Mouse (Mus musculus) heart, adult 2 months (tissue): ENCODE measurements around the gene Rnf144a. TPM values are rescaled to one million over a fixed set of nuclear protein-coding genes. Genes with fewer than 3 reads are reported as not detected.

Experiments
- DNase-seq, 2 experiments: peaks; one replicate each; pipeline ENCODE4 v3.0.0; 2021
- H3K27ac ChIP-seq: fragments of 200-600 bp; 2 replicates; pipeline ENCODE4 v1.8.1; 2022
- H3K27me3 ChIP-seq: fragments of 200-500 bp; 2 replicates; pipeline ENCODE4 v1.6.1; 2012; ENCODE audit warnings: mild to moderate bottlenecking, low read length, inconsistent platforms, mixed read lengths; ENCODE audit not compliant: control insufficient read depth, insufficient read depth
- H3K36me3 ChIP-seq: fragments of 200-500 bp; 2 replicates; pipeline ENCODE4 v1.6.1; 2012; ENCODE audit warnings: low read length, inconsistent platforms; ENCODE audit not compliant: control insufficient read depth, insufficient read depth
- H3K4me1 ChIP-seq: fragments of 200-500 bp; 2 replicates; pipeline ENCODE4 v1.6.1; 2011; ENCODE audit warnings: low read length; ENCODE audit not compliant: control insufficient read depth, insufficient read depth
- H3K4me3 ChIP-seq: fragments of 200-600 bp; 2 replicates; pipeline ENCODE4 v1.8.1; 2022
- H3K79me2 ChIP-seq: fragments of 200-500 bp; replicated peaks from 2 replicates; pipeline ENCODE4 v1.6.1; 2012; ENCODE audit warnings: mild to moderate bottlenecking, inconsistent platforms, low read length, moderate library complexity, mixed read lengths; ENCODE audit not compliant: control insufficient read depth, insufficient read depth
- H3K9ac ChIP-seq: fragments of 200-500 bp; 2 replicates; pipeline ENCODE4 v1.6.1; 2012; ENCODE audit warnings: low read depth, mild to moderate bottlenecking, control low read depth, inconsistent platforms, low read length, mixed read lengths
- CTCF ChIP-seq: fragments of 200-600 bp; IDR thresholded peaks from 2 replicates; pipeline ENCODE4 v1.8.1; 2022; ENCODE audit warnings: antibody characterized with exemption, mild to moderate bottlenecking, moderate library complexity
- EP300 ChIP-seq: fragments of 200-500 bp; IDR thresholded peaks from 2 replicates; pipeline ENCODE4 v1.6.1; 2011; ENCODE audit warnings: low read depth, low read length, control low read depth; ENCODE audit not compliant: insufficient read depth
- POLR2A ChIP-seq: fragments of 200-500 bp; IDR thresholded peaks from 2 replicates; pipeline ENCODE4 v1.6.1; 2011; ENCODE audit warnings: mild to moderate bottlenecking, low read depth, low read length, control low read depth; ENCODE audit not compliant: insufficient read depth
- WGBS: fragments of 180-500 bp; shearing (Covaris S2); methylation state at CpG from one replicate; pipeline ENCODE4 v1.1.7; 2018; 5-methylcytosine and 5-hydroxymethylcytosine counted together
- intact Hi-C: fragments of 180-260 bp; cut with DNase I; formaldehyde crosslinking; loops from one replicate; pipeline ENCODE4 v1.15.1; 2025
- polyA plus RNA-seq: library from polyadenylated mRNA; depleted of rRNA; stranded (reverse); fragments of >200 nt; gene quantifications from 2 replicates; pipeline ENCODE4 v1.2.3, GENCODE M21; 2012
- total RNA-seq, 2 experiments: library from RNA; stranded (reverse); gene quantifications; 2 replicates each; pipeline ENCODE4 v1.2.3; 2021

Gene Rnf144a
- total and polyA plus RNA-seq, 3 experiments = 11.5 to 13.4 (median 12.7) TPM

GRCm38 (mm10) chr12:26386947-26387346 lies 28.1 kb downstream of the Rnf144a start:
- Histone ChIP-seq H3K4me1 (peaks cover 10% of the 10 kb centered on the region), H3K36me3 (no peaks in the 10 kb centered on the region; the same call in 1 of the 2 replicates), H3K27ac (no peak overlapping the region; the same call in 1 of the 2 replicates), H3K9ac (no peak overlapping the region), H3K79me2 (no peaks in the 10 kb centered on the region), H3K4me3 (no peak overlapping the region), H3K27me3 (no peaks in the 10 kb centered on the region)
- no peak for TF ChIP-seq EP300
- no peak for TF ChIP-seq CTCF
- no peak for DNase-seq
- 73% methylated on average over 9 of the region's 9 CpGs for WGBS
- intact Hi-C loops = no loop called here

DNA sequence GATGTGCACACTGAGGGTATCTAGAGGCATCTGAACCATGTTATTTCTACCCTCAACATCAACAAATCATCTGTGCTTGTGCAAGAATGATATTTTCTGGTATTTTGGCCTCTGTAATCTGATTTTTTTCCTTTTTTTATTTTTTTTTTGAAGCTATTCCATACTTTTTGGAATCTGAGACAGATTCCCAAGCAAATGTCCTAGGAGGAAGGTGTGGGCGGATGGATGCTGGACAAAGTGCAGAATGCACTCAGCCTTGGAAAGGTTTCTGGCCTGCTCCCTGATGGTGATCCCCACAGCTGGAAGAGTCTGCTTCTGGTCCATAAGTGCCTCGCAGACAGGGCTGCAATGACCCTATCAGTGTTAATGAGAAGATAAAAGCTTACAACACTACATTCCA lies 28.9 kb downstream of the Rnf144a start:
- intact Hi-C loops = no loop called here
- Histone ChIP-seq H3K79me2 (no peaks in the 10 kb centered on the region), H3K27ac (no peak overlapping the region; the same call in 1 of the 2 replicates), H3K36me3 (no peaks in the 10 kb centered on the region; the same call in 1 of the 2 replicates), H3K4me3 (no peak overlapping the region), H3K4me1 (peaks cover 10% of the 10 kb centered on the region), H3K27me3 (no peaks in the 10 kb centered on the region), H3K9ac (no peak overlapping the region)
- no peak for TF ChIP-seq EP300
- no peak for TF ChIP-seq POLR2A
- TF ChIP-seq CTCF = no peak
- DNase-seq = peak in 1 of 2 experiments; percentile 36
- WGBS = 62% methylated on average over 2 of the region's 2 CpGs

DNA sequence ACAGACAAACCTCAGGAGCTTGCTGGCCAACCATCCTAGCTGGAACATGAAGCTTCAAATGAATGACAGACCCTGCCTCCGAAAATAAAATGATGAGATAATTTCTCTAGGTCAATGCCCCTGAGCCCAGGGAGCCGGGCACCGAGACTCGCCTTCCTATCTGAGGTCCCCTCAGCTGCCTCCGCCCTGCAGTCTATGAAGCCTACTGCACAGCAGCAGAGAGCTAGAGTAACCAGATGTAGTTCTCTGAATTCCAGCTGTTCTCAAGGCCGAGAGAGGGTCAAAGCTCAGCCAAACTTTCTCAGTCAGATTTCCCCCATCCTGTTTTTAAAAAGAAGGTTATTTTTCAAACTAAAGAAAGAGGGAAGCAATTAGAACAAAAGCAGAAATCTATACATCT lies 29.3 kb downstream of the Rnf144a start:
- DNase-seq = no peak
- Histone ChIP-seq H3K4me1 (peaks cover 10% of the 10 kb centered on the region), H3K27me3 (no peaks in the 10 kb centered on the region), H3K79me2 (no peaks in the 10 kb centered on the region), H3K9ac (no peak overlapping the region), H3K27ac (no peak overlapping the region; the same call in 1 of the 2 replicates), H3K36me3 (no peaks in the 10 kb centered on the region; the same call in 1 of the 2 replicates), H3K4me3 (no peak overlapping the region)
- WGBS = 73% methylated on average over 6 of the region's 6 CpGs
- intact Hi-C loops = no loop called here
- TF ChIP-seq CTCF (no peak), POLR2A (no peak), EP300 (no peak)

GRCm38 (mm10) chr12:26381730-26382129 lies 33.3 kb downstream of the Rnf144a start:
- intact Hi-C loops = no loop called here
- 89% methylated on average over 8 of the region's 8 CpGs for WGBS
- H3K4me1 ChIP-seq = peaks cover 2% of the 10 kb centered on the region; the same call in 1 of the 2 replicates

DNA sequence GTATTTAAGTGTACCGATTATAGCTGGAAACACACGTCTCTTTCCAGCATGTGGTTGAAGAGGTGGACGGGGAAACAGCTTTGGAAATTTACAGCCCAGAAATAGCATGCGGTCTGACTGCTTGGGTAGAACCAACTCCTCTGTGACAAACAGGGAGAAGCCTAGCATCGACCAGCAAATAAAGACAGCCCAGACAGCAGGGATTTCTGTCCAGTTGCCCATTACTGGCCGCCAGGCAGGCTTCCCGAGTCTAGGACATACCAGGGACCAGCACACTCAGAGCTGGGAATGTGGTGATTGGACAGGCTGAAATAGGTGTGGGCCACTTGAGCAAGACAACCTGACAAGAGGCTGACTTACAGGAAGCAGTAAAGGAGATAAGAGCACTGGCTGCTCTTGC lies 35.3 kb downstream of the Rnf144a start:
- WGBS = 70% methylated on average over 7 of the region's 7 CpGs
- no peak for DNase-seq
- H3K9ac ChIP-seq = no peak overlapping the region
- peaks cover 2% of the 10 kb centered on the region; the same call in 1 of the 2 replicates for H3K4me1 ChIP-seq
- H3K79me2 ChIP-seq = no peaks in the 10 kb centered on the region
- TF ChIP-seq EP300 = no peak
- TF ChIP-seq CTCF = no peak
- no peak for TF ChIP-seq POLR2A
- intact Hi-C loops = no loop called here
- H3K4me3 ChIP-seq = no peak overlapping the region
- H3K27me3 ChIP-seq = no peaks in the 10 kb centered on the region
- no peak overlapping the region for H3K27ac ChIP-seq
- H3K36me3 ChIP-seq = no peaks in the 10 kb centered on the region

More at GRCm38 (mm10) chr12:26381730-26382129, 33.3 kb downstream of the Rnf144a start:
- Histone ChIP-seq H3K9ac (no peak overlapping the region), H3K27ac (no peak overlapping the region), H3K79me2 (no peaks in the 10 kb centered on the region), H3K27me3 (no peaks in the 10 kb centered on the region), H3K36me3 (no peaks in the 10 kb centered on the region), H3K4me3 (no peak overlapping the region)
- TF ChIP-seq CTCF (no peak), EP300 (no peak), POLR2A (no peak)
- DNase-seq = no peak

GRCm38 (mm10) chr12:26377691-26378090 lies 37.4 kb downstream of the Rnf144a start:
- H3K27ac ChIP-seq = no peak overlapping the region
- no peak overlapping the region for H3K9ac ChIP-seq
- DNase-seq = no peak
- no peaks in the 10 kb centered on the region for H3K27me3 ChIP-seq
- H3K4me3 ChIP-seq = no peak overlapping the region
- WGBS = 85% methylated on average over 7 of the region's 7 CpGs
- intact Hi-C loops = no loop called here
- TF ChIP-seq EP300 = no peak
- TF ChIP-seq CTCF = no peak
- TF ChIP-seq POLR2A = no peak
- no peaks in the 10 kb centered on the region; the same call in 1 of the 2 replicates for H3K4me1 ChIP-seq
- H3K36me3 ChIP-seq = 0 out of 2 replicates have a peak, but pooled peaks cover 2% of the 10 kb centered on the region
- no peaks in the 10 kb centered on the region for H3K79me2 ChIP-seq
